Comparison of ENCODE assay signal across 11 mouse cellular contexts in genomic region chr13:37579775-37580174, GRCm38 (mm10).
DNase-seq lines count a peak whose midpoint lies in the region; ATAC-seq lines count a peak whose summit lies in the region.
"Had no signal": no experiment of that assay in that cellular context is flagged by ENCODE, and none has a peak within 500 bp of the region (broad histone marks: within the 10 kb centered on the region; RNA-seq: fewer than 3 reads in every experiment).

No protein-coding gene starts in this region.

- H3K9ac ChIP-seq in forebrain, embryonic 12.5 days = no peak overlapping the region
- H3K9ac ChIP-seq in limb, embryonic 12.5 days (replicated peaks) = no peak overlapping the region
- H3K9ac ChIP-seq: heart, embryonic 12.5 days; lung, embryonic 15.5 days had no signal

- peak overlapping the region; percentile 3; the same call in 1 of the 2 replicates for H3K4me2 ChIP-seq in forebrain, embryonic 12.5 days
- no peak overlapping the region for H3K4me2 ChIP-seq in limb, embryonic 12.5 days
- H3K4me2 ChIP-seq: heart, embryonic 12.5 days; lung, embryonic 15.5 days had no signal

- 19% methylated on average over 11 of the region's 11 CpGs for WGBS in forebrain, embryonic 12.5 days
- 23% methylated on average over 11 of the region's 11 CpGs for WGBS in limb, embryonic 12.5 days

- no peak overlapping the region for H3K4me3 ChIP-seq in forebrain, embryonic 12.5 days (replicated peaks)
- H3K4me3 ChIP-seq in limb, embryonic 12.5 days (replicated peaks) = no peak overlapping the region
- H3K4me3 ChIP-seq: heart, embryonic 12.5 days; lung, embryonic 15.5 days had no signal

- intact Hi-C loops in gastrocnemius, postnatal 14 days (cut with DNase I; ENCODE audit: low total_unique reads) = no loop called here

- DNase-seq in layer of hippocampus, postnatal 14 days (ENCODE audit: low spot score in 2 of 2) = peak; percentile 44 to 52
- no peak for DNase-seq in layer of hippocampus, adult 11-12 months (ENCODE audit: low spot score)
- DNase-seq in retina, postnatal 1 day = peak; percentile 93
- DNase-seq in gastrocnemius, postnatal 14 days = no peak
- no peak for DNase-seq in right cerebral cortex, postnatal 10 days (ENCODE audit: low spot score in 2 of 2)

- peak; percentile 68; the same call in 1 of the 2 replicates for ATAC-seq in forebrain, embryonic 12.5 days (ENCODE audit: low FRiP score)
- ATAC-seq in limb, embryonic 12.5 days (ENCODE audit: insufficient number of reproducible peaks, insufficient read depth, low FRiP score, low TSS enrichment, low read depth) = peak; percentile 78; the same call in 1 of the 2 replicates
- no peak for ATAC-seq in frontal cortex, adult (ENCODE audit: low TSS enrichment)

- no peaks in the 10 kb centered on the region for H3K36me3 ChIP-seq in forebrain, embryonic 12.5 days (replicated peaks)
- no peaks in the 10 kb centered on the region for H3K36me3 ChIP-seq in limb, embryonic 12.5 days
- H3K36me3 ChIP-seq: heart, embryonic 12.5 days; lung, embryonic 15.5 days had no signal

- peak overlapping the region; percentile 33; the same call in 1 of the 2 replicates for H3K27ac ChIP-seq in forebrain, embryonic 12.5 days
- H3K27ac ChIP-seq in limb, embryonic 12.5 days = peak overlapping the region; percentile 81
- H3K27ac ChIP-seq: kidney, postnatal 0 days; lung, embryonic 15.5 days had no signal

- no peaks in the 10 kb centered on the region for H3K27me3 ChIP-seq in forebrain, embryonic 12.5 days
- H3K27me3 ChIP-seq in limb, embryonic 12.5 days = no peaks in the 10 kb centered on the region
- H3K27me3 ChIP-seq: heart, embryonic 12.5 days; lung, embryonic 15.5 days had no signal

- H3K4me1 ChIP-seq in forebrain, embryonic 12.5 days = peaks cover 7% of the 10 kb centered on the region
- peaks cover 6% of the 10 kb centered on the region; the same call in 1 of the 2 replicates for H3K4me1 ChIP-seq in limb, embryonic 12.5 days (replicated peaks)
- H3K4me1 ChIP-seq: heart, embryonic 12.5 days; lung, embryonic 15.5 days had no signal

- H3K9me3 ChIP-seq in forebrain, embryonic 12.5 days = no peaks in the 10 kb centered on the region
- no peaks in the 10 kb centered on the region for H3K9me3 ChIP-seq in limb, embryonic 12.5 days
- H3K9me3 ChIP-seq: heart, embryonic 12.5 days; lung, embryonic 15.5 days had no signal

Comparison
In these comparisons a context has a peak if more than half of its experiments do, and no peak if none do; other contexts are left out.
1. DNase-seq: peak in layer of hippocampus, postnatal 14 days (2 of 2) and retina, postnatal 1 day (single experiment); none in layer of hippocampus, adult 11-12 months (single experiment), gastrocnemius, postnatal 14 days (single experiment) and right cerebral cortex, postnatal 10 days (0 of 2).